Mouse (Mus musculus): ENCODE data around the gene L3hypdh. TPM values are rescaled to one million over a fixed set of nuclear protein-coding genes. Genes with fewer than 3 reads are reported as not detected.

Gene L3hypdh
- total RNA-seq, 2 experiments from 2014 or later, result 0.56 to 1.2 TPM

DNA sequence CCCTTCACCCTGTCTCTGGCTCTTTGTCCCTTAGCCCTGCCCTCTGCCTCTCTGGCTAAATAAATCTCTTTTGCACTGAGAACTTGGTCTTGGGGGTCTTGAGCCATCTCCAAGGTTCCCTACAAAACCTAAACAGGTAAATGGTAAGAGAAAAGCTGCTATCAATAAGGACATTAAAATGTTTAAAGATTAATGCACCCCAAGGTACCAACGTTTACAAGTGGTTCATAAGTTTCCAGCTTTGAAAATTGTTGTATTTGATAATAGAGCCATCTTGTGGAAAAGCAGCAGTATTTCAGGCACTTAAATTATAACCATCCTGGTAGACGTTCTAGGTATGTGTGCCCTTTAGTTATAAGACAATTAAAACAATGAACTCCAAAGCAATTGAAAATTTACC, 37.7 kb downstream of the L3hypdh start:
- peak; percentile 81 for TF ChIP-seq CTCF (IDR thresholded peaks at IDR 0.05)
- no peak for DNase-seq
- Histone ChIP-seq H3K27ac (no peak overlapping the region), H3K4me3 (no peak overlapping the region)
- intact Hi-C loops (cut with DNase I), result loop anchor here (1.0 to 2.0 kb wide), 2 partner anchors 217 to 279 kb away; partner anchors contain the start of gene Daam1

DNA sequence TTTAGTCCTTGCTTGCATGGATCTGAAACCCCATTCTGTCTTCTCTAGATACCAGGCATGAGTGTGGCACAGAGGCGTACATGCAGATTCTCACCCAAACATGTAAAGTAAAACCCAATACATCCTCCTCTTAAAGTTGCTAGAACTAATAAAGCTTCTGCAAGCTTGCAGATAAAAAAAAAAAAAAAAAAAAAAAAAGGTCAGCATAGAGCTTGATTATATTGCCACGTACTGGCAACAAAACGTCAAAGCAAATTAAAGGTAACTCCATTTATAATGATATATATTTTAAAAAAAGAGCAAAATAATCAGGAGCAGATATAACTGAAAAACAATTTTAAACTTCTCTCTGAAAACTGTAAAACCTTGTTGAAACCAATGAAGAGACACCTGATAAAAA, 44.0 kb downstream of the L3hypdh start:
- TF ChIP-seq CTCF (IDR thresholded peaks at IDR 0.05), result no peak
- intact Hi-C loops (cut with DNase I), result no loop called here

DNA sequence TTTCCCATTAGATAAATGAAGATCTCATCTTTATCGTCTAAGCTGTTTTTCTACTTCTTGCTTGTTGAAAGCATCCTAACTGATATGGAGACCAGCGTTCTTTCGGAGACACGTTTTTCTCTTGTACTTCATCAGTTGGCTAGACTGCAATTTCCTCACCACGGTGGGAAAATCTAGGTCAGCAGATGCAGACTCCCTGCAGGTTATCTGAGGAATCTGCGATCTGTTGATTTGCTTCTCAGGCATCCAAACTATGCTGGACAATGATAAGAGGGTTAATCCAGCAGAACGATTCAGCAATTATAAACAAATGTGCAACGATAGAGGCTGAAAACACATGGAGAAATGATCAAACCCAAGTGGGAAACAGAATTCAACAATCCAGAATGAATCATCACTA, 45.7 kb downstream of the L3hypdh start:
- TF ChIP-seq CTCF (IDR thresholded peaks at IDR 0.05), result no peak
- Histone ChIP-seq H3K4me3 (no peak overlapping the region), H3K27ac (no peak overlapping the region; the same call in 1 of the 2 replicates)
- DNase-seq, result no peak
- intact Hi-C loops (cut with DNase I), result no loop called here

More for the DNA sequence above, 44.0 kb downstream of the L3hypdh start:
- DNase-seq, result no peak
- no peak overlapping the region for H3K27ac ChIP-seq
- no peak overlapping the region for H3K4me3 ChIP-seq

DNA sequence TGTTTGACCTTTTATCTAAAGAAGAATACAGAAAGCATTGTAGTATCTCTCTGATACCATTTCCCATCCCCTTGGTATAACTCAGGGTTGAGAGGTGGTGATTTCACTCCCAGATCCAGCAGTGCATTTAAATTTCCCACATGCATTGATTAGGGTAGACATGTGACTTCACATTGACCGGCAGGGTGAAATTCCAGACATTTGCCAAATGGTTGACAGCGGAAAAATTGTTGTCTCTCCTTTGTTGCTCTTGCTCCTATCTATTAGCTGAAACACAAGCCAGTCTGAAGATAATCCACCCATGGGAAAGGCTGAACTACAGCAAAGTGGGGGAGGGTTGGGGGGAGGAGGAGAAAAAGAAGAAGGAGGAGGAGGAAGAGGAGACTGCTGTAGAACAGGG, 46.4 kb downstream of the L3hypdh start:
- H3K27ac ChIP-seq, result peak overlapping the region; percentile 38; the same call in 1 of the 2 replicates
- DNase-seq, result no peak
- TF ChIP-seq CTCF (IDR thresholded peaks at IDR 0.05), result no peak
- no peak overlapping the region for H3K4me3 ChIP-seq
- intact Hi-C loops (cut with DNase I), result no loop called here

DNA sequence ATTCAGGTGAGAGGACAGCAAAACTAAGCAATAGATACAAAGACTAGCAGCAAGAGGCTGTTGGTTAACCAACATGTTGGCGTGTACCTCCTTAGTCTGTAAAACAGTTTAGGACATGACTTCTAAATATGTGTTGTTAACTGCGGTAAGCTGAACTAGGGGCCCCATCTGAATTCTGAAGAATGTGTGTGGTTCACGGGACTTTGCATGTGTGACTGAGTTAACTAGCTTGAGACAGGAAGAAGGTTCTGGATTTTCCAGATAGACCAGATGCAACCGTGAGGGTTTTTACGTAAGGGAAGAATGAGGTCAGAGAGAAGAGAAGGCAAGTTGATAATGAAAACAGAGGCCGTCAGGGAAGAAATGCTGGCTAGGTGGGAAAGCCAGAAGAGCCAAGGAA, 48.2 kb downstream of the L3hypdh start:
- H3K4me3 ChIP-seq, result no peak overlapping the region
- no peak overlapping the region for H3K27ac ChIP-seq
- no peak for TF ChIP-seq CTCF (IDR thresholded peaks at IDR 0.05)
- DNase-seq, result no peak
- intact Hi-C loops (cut with DNase I), result no loop called here

DNA sequence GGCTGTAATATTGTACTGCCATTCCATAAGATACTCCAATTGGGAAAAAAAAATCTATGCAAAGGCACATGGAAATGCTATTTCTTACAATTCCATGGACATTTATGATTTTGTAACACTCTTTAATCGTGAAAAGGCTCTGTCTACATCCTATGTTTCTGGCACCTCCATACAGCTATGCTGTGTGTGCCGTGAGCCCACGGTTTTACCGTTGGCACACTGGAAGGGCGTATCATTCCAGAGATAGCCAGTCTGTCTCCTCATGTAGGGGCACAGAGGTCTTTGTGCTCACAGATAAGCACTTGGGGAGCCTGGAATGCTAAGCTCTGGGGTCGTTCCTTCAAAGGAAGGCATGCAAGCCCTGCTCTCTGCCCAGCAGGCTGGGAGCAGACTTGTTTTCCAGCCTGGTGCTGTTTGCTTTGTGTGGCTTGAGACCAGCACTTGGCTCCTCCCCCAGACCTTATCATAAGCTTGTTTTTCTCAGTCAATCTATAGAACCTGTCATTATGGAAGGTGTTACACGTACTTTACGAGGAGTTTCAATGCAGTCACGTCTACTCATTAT, 49.1 kb downstream of the L3hypdh start:
- intact Hi-C loops (cut with DNase I), result no loop called here

DNA sequence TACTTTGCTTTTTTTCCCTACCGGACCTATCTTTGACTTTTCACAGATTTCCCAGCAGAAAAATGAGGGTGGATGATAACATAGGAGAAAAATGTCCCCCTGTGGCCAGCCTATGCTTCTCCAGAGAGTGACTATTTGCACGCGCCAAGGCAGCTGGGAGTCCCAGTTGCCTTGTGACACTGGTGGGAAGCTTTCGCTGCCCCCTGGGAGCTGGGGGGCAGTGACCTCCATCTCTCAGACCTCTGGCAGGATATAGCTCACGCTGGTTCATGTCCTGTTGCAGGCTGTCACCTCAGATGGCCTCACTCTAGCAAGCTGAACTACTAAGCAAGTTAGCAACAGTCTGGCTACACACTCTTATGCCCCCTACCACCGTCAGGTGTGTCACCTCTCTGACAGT, 53.4 kb downstream of the L3hypdh start:
- no peak overlapping the region for H3K27ac ChIP-seq
- DNase-seq, result peak; percentile 53
- no peak overlapping the region for H3K4me3 ChIP-seq
- TF ChIP-seq CTCF (IDR thresholded peaks at IDR 0.05), result no peak
- intact Hi-C loops (cut with DNase I), result no loop called here

More for the DNA sequence above, 49.1 kb downstream of the L3hypdh start:
- no peak for TF ChIP-seq CTCF (IDR thresholded peaks at IDR 0.05)
- H3K27ac ChIP-seq, result no peak overlapping the region
- DNase-seq, result no peak
- no peak overlapping the region for H3K4me3 ChIP-seq

DNA sequence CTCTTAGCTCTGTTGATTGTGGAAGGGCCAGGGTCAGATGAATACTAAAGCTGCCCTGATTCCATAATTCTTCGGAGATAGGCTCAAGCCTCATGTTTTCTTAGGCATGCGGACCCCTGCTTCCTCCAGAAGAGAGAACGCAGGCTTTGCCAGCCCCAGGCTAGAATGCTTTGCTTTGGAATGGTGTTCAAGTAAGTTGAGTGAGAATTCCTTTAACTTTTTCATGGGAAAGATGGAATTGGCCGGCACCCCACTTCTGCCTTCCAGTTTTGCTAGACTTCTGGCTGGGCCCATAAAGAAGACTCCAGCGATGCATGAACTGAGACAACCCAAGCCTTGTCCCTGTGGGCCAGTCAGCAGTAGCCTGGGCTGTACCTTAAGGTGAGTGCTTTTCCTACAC, 54.1 kb downstream of the L3hypdh start:
- intact Hi-C loops (cut with DNase I), result no loop called here
- no peak overlapping the region for H3K4me3 ChIP-seq
- no peak for TF ChIP-seq CTCF (IDR thresholded peaks at IDR 0.05)
- H3K27ac ChIP-seq, result peak overlapping the region; percentile 50
- DNase-seq, result peak; percentile 22

DNA sequence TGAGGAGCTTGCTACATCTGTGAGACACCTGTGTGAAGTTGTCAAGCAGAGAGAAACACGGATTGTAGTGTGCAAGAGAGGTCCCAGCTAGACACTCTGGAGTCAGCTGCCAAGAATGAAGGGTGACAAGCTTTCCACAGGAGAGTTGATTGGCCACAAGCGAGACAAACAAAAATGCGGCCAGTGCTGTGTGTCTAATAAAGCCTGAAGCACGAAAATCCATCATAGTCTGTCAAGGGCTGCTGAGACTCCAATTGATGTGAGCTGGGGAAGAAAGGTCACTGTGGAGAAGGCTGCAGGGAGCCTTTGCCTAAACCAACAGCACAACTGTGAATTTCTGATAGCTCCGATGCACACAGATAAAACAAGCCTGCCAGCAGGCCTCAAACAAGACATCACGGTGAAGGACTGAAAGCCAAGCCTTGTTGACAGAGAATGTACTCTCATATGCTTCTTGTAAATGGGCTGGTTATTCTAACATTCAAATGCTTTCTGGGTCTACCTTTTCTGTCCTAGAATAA, 59.9 kb downstream of the L3hypdh start:
- DNase-seq, result no peak
- Histone ChIP-seq H3K4me3 (no peak overlapping the region), H3K27ac (no peak overlapping the region)
- no peak for TF ChIP-seq CTCF (IDR thresholded peaks at IDR 0.05)
- intact Hi-C loops (cut with DNase I), result no loop called here

DNA sequence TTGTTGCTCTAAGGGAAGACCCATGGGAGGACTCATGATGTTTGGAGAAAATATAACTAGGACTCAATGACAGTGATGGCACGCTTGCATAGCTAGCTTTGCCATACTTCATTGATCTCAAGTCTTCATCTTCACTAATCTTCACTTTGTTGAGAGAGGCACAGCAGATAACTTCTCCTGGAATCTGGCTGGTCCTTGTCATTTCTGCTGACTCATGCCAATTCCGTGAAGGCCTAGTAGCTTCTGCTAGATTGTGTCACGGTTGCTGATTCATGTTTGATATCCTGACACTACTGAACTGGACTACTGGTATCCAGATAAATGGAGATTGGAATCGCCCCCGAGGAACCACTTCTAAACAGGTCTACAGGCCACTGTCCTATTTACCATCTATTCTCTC, 61.7 kb downstream of the L3hypdh start:
- H3K4me3 ChIP-seq, result no peak overlapping the region
- intact Hi-C loops (cut with DNase I), result no loop called here
- no peak overlapping the region for H3K27ac ChIP-seq
- TF ChIP-seq CTCF (IDR thresholded peaks at IDR 0.05), result no peak
- DNase-seq, result no peak

Small RNA genes within 50 kb of the gene (microRNA-seq; reads per million reads assigned to microRNA genes)
- not detected for gene Gm24466

Other genes starting within 250 kb of the L3hypdh start
- gene Gpr135, start 14.3 kb downstream of the L3hypdh start, total RNA-seq (2021), result under 1 TPM; 0.13 to 0.14 TPM
- gene Jkamp, start 150 bp upstream of the L3hypdh start, total RNA-seq (2021), result 10 to 100 TPM in 1 of 2 experiments, 1 to 10 TPM in 1; 9.5 to 10.3 TPM
- gene Ccdc175, start 99.6 kb upstream of the L3hypdh start, total RNA-seq (2021), result not detected

All from gastrocnemius, adult 2 months (tissue).